Mouse (Mus musculus): Measurements from ENCODE around the gene Gnaq.

DNA sequence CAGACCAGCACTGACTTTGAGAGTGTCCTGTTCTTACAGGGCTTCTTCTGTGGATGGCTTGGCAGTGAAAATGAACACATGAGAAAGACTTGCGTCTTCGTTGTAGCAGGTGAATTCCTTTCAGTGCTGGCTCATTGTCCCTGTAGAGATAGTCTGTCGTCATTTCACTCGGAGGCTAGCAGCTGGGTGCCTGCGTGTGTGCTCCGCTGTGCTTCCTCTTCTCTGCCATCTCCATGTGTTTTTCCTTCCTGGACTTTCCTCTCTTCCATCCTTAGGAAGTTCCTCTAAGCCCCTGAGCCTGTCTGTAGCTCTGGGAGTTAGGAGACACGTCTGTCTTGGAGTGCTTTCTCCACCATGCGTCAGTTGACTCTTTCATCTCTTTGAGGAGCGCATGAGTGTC, 41.1 kb downstream of the Gnaq start:
- TF ChIP-seq CTCF (IDR thresholded peaks at IDR 0.05; ENCODE audit: low read depth, low read length): no peak
- no peak for TF ChIP-seq POLR2A (IDR thresholded peaks at IDR 0.05; ENCODE audit: borderline replicate concordance, low read depth, low read length)

Data from bone marrow macrophage, adult 2 months (primary cell).